Mouse (Mus musculus) gastrocnemius, postnatal 10 days (tissue): ENCODE data around the gene Crybg1. TPM values are rescaled to one million over a fixed set of nuclear protein-coding genes. Genes with fewer than 3 reads are reported as not detected.

Experiments
- DNase-seq: peaks from one replicate; pipeline ENCODE4 v3.0.0; 2021; ENCODE audit warnings: mixed read lengths
- total RNA-seq, 2 experiments: library from RNA; stranded (reverse); gene quantifications; 2 replicates each; pipeline ENCODE4 v1.2.3; 2021

Gene Crybg1
- total RNA-seq, 2 experiments from 2014 or later: 2.3 to 2.5 TPM

DNA sequence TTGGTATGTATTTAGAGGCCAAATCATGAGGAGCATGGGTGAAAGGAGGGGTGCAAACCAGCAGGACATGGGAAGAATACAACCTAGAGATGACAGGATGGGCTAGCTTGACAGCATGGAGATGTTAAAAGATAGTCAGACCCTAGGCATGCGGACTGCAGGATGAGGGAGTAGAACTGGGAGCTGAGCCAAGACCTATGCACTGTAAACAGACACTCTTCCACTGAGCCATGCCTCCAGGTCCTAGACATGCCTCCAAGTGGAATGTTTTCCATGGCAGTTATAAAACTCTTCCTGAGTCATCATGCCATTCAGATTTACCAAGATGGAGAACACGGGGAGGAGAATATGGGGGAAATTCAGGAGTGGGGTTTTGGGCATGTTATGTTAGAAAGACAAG, 53.9 kb downstream of the Crybg1 start:
- DNase-seq: no peak

DNA sequence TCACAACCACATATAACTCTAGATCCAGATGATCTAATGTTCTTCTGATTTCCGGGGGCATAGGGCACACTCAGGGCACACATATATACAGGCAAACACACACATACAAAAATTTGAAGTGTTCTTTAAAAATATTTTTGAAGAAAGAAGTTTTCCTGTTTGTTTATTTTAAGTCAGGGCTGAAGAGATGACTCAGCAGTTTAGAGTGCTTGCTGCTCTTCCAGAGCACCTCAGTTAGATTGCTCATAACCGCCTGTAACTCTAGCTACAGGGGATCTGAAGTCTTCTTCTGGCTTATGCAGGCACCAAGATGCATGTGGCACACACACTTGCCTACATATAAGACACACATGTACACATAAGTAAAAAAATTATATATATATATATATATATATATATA, 56.9 kb downstream of the Crybg1 start:
- DNase-seq: no peak

DNA sequence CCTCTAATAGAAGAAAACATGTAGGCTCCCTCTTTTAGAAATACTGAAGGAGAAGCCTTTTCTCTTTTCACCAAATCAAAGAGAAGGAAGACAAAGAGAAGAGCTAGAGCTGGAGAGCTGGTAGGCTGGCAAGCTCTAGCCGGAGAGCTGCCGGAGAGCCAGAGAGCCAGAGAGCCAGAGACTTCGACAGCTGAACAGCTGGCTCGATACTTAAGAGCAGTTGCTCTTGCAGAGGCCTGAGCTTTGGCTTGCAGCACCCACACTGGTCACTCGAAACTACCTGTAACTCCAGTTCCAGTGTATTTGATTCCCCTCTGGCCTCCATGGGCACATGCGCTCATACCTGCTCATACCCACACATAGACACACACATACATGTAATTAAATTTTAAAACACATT, 68.3 kb downstream of the Crybg1 start:
- no peak for DNase-seq

DNA sequence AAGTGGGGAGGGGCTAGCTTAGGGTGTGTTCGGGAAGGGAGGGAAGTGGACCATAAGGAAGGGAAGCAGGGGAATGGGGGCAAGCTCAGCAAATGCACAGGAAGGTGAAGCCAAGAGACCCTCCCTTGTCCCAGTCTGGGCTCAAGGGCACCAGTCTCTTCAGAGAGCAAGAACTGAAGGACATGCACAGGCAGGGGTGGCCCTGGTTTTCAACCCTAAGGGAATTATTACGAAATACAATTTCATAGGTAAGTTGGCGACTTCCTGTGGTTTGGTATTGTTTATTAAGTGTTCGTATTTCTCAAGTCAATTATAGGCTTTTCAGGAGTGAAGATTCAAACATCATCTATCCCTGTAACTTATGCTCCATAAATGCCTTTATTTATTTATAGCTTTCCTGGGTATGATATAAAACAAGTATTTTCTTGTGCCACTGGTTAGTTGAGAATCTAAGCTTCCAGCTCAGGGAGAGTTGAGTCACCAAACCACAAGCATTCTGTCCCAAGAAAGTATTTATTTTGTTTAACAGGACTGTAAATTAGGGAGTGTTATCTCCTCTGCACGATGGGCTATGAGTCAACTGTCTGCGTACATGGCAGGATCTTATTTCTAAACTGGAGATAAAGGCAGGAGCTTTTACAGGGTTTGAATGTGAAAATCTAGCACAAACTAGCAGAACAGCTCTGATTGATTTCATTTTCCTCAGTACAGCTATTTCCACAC, 69.7 kb downstream of the Crybg1 start:
- DNase-seq: no peak

DNA sequence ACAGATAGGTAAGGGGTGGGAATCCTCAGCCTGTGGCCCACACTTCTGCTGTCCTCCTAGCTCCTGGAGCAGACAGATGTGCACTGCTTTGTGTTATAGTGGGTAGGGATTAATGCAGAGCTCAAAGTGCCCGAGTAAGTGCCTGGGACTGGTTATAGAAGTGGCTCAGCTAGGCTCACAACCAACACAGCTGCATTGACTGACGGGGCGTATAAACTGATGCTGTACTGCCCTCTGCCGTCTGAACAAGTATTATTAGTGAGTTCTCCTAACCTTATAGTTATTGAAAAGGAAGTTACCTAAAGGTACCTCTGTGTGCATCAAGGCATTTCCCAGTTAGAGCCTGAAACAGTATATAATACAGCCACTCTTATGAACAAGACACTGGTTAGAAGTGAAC, 77.6 kb downstream of the Crybg1 start:
- peak; percentile 46 for DNase-seq

DNA sequence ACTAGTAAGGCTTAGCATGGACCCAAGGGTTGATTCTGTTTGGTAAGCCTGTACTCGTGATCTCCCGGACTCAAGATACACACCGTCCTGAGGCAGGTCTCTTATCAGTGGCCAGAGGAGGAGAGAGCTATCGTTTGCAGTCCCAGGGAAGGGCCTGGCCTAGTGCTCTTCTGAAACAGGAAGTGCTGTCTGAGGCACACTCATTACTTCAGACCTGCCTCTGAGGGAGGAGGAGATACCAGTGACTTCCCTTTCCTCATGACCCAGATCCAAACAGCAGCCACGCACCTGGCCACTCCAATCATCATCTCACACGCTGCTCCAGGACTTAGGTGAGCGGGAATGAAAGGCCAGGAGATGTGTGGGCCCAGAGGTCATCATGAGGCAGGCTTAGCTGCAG, 79.5 kb downstream of the Crybg1 start:
- no peak for DNase-seq

DNA sequence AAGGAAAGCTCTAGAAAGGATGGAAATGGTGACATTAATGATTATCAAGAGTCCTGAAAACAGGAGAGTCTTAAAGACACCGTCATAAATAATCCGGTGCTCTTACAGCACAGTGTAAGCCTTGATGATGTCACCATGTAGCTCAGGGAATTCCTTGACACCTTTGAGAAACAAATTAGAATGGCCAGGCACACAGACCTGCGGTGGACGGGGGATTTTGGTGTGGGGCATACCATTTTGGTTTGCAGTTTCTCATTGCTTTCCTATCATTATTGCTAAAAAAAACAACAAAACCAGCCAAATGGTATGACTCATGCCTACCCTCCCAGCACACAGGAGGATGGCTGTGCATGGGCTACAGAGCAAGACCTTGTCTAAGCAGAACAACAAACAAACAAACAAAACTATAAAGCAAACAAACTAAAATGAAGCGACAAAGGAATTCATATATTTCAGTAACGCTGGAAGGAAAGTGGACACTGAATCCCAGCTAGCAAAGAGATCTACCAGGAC, 82.7 kb downstream of the Crybg1 start:
- no peak for DNase-seq

DNA sequence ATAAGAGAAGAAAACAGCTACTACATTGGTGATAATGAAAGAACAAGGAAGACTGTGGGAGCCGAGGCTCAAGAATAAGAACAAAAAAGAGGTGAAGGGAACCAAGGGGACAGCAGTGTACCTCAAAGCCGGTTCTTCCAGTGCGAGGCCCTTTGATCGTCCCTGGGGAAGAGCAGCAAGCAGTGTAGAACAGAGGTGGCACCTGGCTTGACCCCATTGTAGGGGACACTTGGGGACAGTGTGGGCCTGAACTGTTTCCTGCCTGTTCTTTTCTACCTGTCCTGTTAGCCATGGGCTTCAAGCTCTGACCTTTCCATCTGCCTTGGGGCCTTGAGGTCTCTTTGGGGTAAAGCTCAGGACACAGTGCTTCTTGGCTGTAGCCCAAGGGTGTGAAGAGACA, 85.7 kb downstream of the Crybg1 start:
- DNase-seq: no peak

DNA sequence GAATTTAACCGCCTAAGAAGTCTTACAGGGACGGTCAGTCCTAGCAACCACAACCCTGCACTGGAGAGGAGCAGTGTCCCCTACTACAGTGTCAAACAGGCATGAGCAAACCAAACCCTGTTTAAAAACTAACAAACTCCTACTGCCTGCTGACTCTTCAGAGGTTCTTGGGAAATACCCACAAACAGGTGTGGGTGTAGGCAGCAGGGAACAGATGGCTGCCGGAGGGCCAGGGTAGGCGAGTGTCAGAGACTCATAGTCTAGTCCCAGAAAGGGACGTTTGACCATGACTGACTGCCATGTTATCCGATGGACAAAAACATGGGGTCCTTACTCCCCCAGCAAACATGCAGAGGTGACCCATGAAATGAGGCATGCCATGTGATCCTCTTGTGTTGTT, 97.7 kb downstream of the Crybg1 start:
- DNase-seq: no peak

DNA sequence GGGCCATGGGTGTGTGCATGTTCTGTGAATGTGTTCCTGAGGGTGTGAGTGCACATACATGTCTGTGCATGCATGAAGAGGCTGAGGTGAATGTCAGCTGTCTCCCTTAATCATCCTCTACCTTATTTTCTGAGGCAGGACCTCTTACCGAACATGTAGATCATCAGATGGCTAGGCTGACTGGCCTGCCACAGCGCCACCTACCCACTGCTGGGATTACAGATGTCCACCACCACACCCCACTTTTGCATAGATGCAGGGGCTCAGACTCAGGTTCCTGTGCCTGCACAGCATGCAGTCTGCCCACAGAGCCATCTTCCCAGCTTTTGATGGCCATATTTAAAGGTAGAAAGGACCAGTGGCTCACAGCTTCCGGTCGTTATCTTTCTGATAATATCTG, 103.9 kb downstream of the Crybg1 start:
- DNase-seq: no peak

DNA sequence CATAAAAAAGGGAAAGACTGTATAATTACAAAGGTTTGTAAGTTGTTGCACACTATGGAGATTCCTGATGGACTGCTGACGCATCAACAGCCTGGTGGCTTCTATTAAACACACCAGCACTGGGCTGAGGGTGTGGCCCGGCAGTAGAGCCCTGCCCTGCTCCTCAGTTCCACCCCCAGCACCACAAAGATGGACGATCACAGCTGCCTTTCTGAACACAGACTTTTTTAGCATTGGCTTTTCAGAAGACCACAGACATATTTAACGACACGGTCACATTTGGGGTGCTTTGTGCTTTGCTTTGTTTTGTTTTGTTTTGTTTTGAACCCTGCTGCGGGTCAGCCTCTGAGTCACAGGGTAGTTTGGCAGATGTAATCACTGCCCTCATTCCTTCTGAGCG, 105.0 kb downstream of the Crybg1 start:
- DNase-seq: no peak

DNA sequence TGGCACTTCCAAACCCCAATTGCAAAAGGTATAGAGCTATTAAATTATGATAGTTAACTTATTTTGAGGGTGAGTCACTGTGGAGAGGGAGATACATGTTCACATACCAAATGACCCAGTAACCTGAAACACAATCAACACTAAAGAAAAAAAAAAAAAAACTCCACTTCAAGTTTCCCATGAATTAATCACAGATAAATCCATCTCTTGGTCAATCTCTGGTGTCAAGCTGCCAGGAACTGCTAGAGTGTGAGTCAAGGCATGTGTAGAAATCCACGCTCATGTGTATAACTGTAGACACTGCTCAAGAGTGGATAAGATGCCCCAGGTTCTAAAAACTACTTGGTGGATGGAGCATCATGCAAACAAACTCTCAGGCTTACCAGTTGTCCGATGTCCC, 109.5 kb downstream of the Crybg1 start:
- DNase-seq: no peak

DNA sequence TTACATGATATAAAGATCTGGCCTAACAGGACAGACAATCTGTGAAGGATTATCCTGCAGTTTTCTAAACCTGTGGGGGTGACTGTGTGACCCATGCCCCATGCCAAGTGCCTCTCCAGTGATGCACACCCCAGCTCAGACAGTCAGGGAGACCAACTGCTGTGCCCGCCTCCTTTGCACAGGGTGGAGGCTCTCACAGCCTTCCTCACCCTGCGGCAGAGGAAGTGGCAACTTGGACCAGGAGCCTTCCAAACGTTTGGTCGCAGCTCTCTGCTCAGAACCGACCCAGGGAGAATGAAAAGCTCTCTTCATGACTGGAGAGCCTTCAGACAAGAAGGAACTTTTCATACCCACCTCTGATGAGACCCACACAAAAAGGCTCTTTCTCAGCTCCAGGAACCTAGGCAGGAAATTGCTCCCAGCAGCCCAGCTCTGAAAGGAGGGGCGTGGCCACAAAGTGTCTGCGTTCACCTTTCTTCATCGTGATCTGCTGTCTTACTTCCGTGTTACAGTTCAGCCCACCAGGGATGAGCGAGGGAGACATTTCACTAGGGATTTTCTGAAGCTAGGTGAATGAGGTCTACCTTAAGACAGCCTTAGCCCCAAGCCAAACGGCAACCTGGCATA, 110.6 kb downstream of the Crybg1 start:
- DNase-seq: no peak

DNA sequence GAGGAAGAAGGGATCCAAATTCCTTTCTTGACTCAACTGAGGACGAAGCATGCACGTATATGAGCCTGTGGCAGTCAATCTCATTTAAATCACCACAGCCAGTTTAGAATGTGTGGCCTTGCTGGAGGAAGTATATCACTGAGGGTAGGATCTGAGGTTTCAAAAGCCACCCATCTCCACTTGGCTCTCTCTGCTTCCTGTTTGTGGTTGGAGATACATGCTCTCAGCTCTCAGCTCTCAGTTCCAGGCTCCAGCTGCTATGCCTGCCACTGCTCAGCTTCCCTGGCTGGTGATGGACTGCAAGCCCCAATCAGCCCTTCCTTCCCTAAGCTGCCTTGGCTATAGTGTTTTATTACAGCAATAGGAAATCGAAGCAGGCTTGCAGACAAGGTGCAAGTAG, 119.1 kb downstream of the Crybg1 start:
- DNase-seq: no peak

DNA sequence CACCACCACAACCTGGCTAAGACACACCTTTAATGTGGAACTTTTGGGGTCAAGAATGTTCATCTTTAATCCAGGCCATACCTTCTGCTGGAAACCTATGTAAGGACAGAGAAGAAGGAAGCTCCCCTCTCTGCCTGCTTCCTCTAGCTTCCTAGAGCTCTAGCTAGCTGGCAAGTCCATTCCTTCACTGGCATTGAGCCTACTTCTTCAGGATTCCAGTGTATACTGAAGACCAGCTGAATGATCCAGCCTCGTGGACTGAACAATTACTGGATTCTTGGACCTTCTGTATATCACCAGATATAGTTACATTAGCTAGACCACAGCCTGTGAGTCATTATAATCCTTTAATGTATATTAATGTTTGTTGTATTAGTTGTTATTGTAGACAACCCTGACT, 121.4 kb downstream of the Crybg1 start:
- DNase-seq: no peak

DNA sequence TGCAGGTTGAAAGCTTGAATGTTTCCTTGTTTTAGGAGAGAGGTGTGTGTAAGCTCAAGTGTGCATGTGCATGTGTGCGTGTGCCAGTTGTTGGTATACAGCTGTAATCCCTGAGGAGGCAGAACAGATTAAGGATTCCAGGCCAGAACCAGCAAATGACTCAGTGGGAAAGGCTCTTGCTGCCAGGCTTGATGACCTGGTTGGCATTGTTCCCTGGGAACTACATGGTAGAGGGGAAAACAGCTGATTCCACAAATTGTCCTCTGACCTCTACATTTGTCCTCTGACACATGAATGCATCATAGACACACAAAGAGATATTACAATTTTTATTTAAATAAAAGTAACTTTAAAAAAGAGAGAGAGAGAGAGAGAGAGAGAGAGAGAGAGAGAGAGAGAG, 122.5 kb downstream of the Crybg1 start:
- no peak for DNase-seq

DNA sequence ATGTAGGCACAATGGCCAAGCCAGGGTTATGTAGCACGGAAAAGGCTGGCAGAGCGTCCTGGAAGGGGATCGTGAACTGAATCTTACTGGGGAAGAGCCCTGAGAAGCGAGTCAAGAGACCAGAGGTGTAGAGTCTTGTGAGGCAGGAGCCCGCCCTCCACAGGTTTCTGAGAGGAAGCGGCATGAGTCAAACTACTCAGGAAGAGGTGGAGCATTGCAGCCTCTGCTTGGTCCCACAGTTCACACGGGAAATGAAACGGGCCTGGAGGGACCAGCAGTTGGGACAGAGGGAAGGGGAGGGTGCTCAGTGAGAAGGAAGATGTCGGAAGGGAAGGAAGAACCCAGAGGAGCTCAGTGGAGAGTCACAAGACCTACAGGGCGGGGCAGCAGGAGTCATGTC, 123.9 kb downstream of the Crybg1 start:
- no peak for DNase-seq

DNA sequence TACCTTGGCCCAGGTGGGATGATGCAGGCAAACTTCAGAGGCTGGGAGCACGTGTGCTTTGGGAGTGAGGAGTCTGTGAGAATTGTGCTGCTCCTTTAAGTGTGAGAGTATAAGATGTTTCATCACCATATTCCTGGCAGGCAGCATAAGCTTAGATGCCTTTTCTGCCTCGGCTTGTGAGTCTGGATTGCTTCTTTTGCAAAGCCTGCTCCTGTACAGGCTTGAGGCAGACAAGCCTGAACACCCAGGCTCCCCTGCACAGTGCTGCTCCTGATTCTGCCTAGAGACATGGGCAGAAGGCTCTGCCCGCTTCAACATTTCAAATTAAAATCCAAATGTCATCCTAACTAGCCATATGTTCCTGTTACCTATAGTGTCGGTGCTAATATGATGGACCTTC, 128.5 kb downstream of the Crybg1 start:
- no peak for DNase-seq

DNA sequence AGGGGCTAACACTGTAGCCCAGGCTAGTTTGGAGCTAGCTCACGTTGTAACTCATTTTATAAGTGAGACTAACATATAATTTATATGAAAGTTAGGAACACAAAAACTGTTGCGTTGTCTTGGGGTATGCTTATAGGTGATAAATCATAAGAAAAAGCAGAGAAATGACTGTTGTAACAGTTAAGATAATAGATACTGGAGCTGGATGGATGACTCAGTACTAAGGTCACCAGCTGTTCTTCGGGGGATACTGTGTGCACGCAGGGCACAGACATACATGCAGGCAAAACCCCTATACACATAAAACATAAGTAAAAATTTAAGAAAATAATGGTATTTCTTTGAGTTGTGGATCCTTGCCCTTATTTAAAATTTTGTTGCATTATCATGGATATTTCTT, 130.1 kb downstream of the Crybg1 start:
- DNase-seq: no peak

DNA sequence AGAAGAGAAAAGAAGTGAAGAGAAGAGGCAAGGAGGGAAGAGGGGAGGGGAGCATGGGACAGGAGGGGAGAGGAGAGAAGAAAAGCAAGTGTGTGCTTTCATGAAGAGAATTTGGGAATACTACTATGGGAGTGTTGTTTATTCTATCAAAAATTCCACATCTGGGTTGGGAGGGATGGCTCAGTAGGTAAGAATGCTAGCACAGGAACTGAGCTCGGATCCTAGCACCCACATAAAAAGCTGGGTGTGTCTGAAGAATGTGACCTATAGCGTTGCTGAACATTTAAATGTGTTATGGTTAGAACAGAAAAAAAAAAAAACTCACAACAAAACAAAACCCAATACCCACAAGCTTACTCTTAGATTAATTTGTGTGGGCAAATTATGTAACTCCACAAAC, 133.0 kb downstream of the Crybg1 start:
- no peak for DNase-seq

DNA sequence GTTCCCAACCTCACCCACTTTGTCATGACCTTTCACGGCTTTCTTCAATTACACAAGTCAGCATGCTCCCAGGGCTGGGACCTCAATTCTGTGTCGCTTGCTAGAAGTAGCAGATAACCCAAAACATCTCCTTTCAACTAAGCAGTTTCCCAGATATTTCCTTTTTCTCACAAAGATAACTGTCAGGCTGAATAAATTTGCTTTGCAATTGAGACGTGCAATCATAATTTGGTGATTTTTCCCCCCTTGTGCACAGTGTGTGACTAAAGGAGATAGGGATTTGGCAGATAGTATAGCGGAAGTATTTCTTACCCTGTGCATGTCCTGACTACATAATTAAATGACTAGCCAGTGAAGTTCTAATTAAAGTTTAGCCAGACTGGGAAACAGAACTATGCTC, 134.8 kb downstream of the Crybg1 start:
- DNase-seq: no peak

DNA sequence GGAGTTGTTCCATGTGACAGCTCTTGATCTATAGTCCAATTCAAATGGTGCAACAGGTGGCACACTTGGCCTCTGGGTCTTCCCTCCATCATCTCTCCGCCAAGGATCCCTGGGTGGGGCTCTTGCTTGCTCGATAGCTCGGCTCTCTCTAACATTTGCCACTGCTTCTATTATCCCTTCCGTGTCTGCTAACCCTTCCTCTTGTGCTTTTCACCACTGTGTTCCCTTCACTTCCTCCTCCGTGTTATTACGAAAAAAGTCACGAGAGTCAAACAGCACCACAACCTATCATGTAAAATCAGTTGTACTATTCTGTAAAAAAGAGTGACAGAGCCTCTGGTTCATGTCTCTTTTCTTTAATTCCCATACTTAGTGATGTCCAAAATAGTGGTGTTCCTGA, 137.2 kb downstream of the Crybg1 start:
- no peak for DNase-seq

DNA sequence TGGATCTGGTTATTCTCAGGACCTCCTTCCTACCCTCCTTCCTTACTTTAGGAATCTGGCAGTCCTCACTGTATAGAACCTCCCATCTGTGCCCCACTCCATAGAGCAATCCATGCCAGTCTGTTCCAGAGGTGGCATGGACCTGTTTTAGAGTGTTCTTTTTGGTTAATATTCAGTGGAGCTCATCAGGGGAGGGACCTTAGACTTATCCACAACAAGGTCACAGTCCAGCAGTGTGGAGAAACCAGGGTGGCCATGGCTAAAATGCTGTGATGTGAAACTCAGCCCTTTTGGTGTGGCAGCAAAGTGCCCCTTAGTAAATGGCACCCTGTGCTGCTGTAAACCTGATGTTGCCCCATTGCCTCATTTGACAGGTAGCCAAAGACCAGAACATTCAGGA, 139.8 kb downstream of the Crybg1 start:
- DNase-seq: no peak

DNA sequence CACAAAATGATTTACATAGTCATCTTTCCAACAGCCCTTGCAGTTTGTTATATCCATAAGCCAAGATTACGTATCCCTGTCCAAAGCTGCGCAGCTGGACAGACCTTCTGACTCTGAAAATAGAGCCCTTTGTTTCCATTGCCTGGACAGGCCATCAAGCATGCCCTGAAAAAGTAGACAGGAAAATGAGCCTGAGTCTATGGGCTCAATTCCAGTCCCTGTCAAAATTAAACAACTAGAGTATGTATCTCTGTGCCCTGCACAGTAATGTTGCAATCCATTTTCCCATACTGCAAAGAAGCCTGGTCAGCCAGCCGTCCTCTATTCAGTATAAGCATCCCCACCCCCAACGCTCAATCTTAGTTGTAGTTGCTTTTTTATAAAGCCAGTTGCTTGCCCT, 141.8 kb downstream of the Crybg1 start:
- DNase-seq: no peak
